Mouse (Mus musculus) mature B cell (primary cell): Measurements from ENCODE around the gene Nipsnap3b.

ENCODE experiments used
- in situ Hi-C: fragments of 300-500 bp; cut with MboI; formaldehyde crosslinking; loops from 2 replicates; pipeline ENCODE4 v1.14.3; 2019

The Nipsnap3b gene

GRCm38 (mm10) chr4:53011732-53012361, at the start of gene Nipsnap3b:
Gene Nipsnap3b (plus strand): TSS chr4:53011880.
- in situ Hi-C loops, result loop anchor here (25.0 kb wide), 1 partner anchor 575 kb away; the partner anchor contains the start of gene Smc2

- in situ Hi-C loops, result no loop called here
Observed at GRCm38 (mm10) chr4:52964247-52964646, 47.4 kb upstream of the Nipsnap3b start, which contains the start of gene Olfr270. Gene Olfr270 (plus strand): TSS chr4:52964547.

GRCm38 (mm10) chr4:52985216-52985615, 26.5 kb upstream of the Nipsnap3b start:
- in situ Hi-C loops, result no loop called here

- in situ Hi-C loops, result no loop called here
Observed at GRCm38 (mm10) chr4:52986266-52986665, 25.4 kb upstream of the Nipsnap3b start.

- in situ Hi-C loops, result no loop called here
Observed at GRCm38 (mm10) chr4:52989248-52989647, 22.4 kb upstream of the Nipsnap3b start, which contains the start of gene Nipsnap3a. Gene Nipsnap3a (plus strand): TSS chr4:52989272.

GRCm38 (mm10) chr4:52999449-52999848, 12.2 kb upstream of the Nipsnap3b start:
- in situ Hi-C loops, result no loop called here

- in situ Hi-C loops, result loop anchor here (25.0 kb wide), 1 partner anchor 563 kb away; the partner anchor contains the start of gene Smc2
Observed at GRCm38 (mm10) chr4:53000154-53000553, 11.5 kb upstream of the Nipsnap3b start.

GRCm38 (mm10) chr4:53009183-53009582, 2.5 kb upstream of the Nipsnap3b start:
- in situ Hi-C loops, result loop anchor here (25.0 kb wide), 1 partner anchor 572 kb away; the partner anchor contains the start of gene Smc2

- in situ Hi-C loops, result loop anchor here (25.0 kb wide), 1 partner anchor 573 kb away; the partner anchor contains the start of gene Smc2
Observed at GRCm38 (mm10) chr4:53009871-53010270, 1.8 kb upstream of the Nipsnap3b start.

GRCm38 (mm10) chr4:53014421-53014820, 2.7 kb downstream of the Nipsnap3b start:
- in situ Hi-C loops, result loop anchor here (25.0 kb wide), 1 partner anchor 577 kb away; the partner anchor contains the start of gene Smc2

- in situ Hi-C loops, result loop anchor here (25.0 kb wide), 1 partner anchor 578 kb away; the partner anchor contains the start of gene Smc2
Observed at GRCm38 (mm10) chr4:53015024-53015423, 3.3 kb downstream of the Nipsnap3b start.

GRCm38 (mm10) chr4:53018392-53018791, 6.7 kb downstream of the Nipsnap3b start:
- in situ Hi-C loops, result loop anchor here (25.0 kb wide), 1 partner anchor 581 kb away; the partner anchor contains the start of gene Smc2

GRCm38 (mm10) chr4:53023189-53023925, 11.7 kb downstream of the Nipsnap3b start:
- in situ Hi-C loops, result loop anchor here (25.0 kb wide), 1 partner anchor 586 kb away; the partner anchor contains the start of gene Smc2

- in situ Hi-C loops, result loop anchor here (25.0 kb wide), 1 partner anchor 587 kb away; the partner anchor contains the start of gene Smc2
Observed at GRCm38 (mm10) chr4:53024397-53024796, 12.7 kb downstream of the Nipsnap3b start.

GRCm38 (mm10) chr4:53027811-53028210, 16.1 kb downstream of the Nipsnap3b start:
- in situ Hi-C loops, result no loop called here

GRCm38 (mm10) chr4:53030326-53030948, 18.8 kb downstream of the Nipsnap3b start:
- in situ Hi-C loops, result no loop called here

GRCm38 (mm10) chr4:53043819-53044218, 32.1 kb downstream of the Nipsnap3b start:
- in situ Hi-C loops, result no loop called here

GRCm38 (mm10) chr4:53045807-53046206, 34.1 kb downstream of the Nipsnap3b start:
- in situ Hi-C loops, result no loop called here

- in situ Hi-C loops, result no loop called here
Observed at GRCm38 (mm10) chr4:53046238-53047022, 34.8 kb downstream of the Nipsnap3b start.

GRCm38 (mm10) chr4:53062301-53063008, 50.8 kb downstream of the Nipsnap3b start:
- in situ Hi-C loops, result no loop called here
